Mouse (Mus musculus) megakaryocyte progenitor cell, adult 5-6 weeks (primary cell): ENCODE results near the gene Neurod2. TPM values are rescaled to one million over a fixed set of nuclear protein-coding genes. Genes with fewer than 3 reads are reported as not detected.

Experiments
- ATAC-seq: replicated peaks from 2 replicates; pipeline ENCODE4 v1.8.0; 2016; ENCODE audit warnings: mild to moderate bottlenecking, moderate TSS enrichment, inconsistent platforms; ENCODE audit not compliant: poor library complexity
- total RNA-seq, 2 experiments: library from RNA; stranded (forward) in 1 of 2; stranded (reverse) in 1 of 2; fragments of 157-497, 149-512 nt in 1 of 2; fragments of 200-1000 nt in 1 of 2; gene quantifications; 2 replicates each; pipeline versions ENCODE4 v1.2.3 to v1.2.4; 2015 to 2017

Neurod2 gene
- total RNA-seq, 2 experiments from 2014 or later: not detected

- ATAC-seq: peak; percentile 73
These were observed 26.4 kb upstream of the Neurod2 start for GRCm38 (mm10) chr11:98355732-98356299.

- ATAC-seq: no peak
These were observed 25.0 kb upstream of the Neurod2 start for GRCm38 (mm10) chr11:98354445-98354844.

DNA sequence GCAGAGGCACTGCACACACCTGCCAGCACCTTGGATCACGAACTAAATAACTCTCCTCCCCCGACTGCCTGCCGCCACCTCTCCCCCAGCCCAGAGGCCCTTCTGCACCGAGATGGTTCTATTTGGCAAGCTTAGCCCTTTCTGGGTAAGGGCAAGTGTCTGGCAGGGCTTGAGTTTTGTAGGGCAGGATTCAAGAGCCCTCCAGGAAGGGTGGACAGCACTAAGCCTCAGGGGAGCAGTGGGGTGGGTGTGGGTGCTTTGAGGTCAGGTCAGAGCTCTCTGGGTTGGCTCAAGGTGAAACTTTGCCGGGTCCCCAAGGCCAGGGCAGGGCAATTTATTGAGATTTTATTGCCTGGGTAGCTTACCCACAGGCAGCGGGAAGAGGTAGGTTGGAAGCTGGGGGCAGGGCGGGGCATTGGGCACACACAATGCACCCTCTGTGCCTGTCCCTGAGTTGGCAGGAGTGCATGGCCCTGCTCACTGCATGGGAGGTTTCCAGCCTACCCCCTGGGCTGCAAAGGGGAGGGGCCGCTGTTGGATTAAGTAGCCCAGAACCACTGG lies 24.3 kb upstream of the Neurod2 start:
- ATAC-seq: no peak

- ATAC-seq: no peak
These were observed 23.0 kb upstream of the Neurod2 start for GRCm38 (mm10) chr11:98352272-98352990.

GRCm38 (mm10) chr11:98349308-98349707 lies 19.9 kb upstream of the Neurod2 start:
- no peak for ATAC-seq

DNA sequence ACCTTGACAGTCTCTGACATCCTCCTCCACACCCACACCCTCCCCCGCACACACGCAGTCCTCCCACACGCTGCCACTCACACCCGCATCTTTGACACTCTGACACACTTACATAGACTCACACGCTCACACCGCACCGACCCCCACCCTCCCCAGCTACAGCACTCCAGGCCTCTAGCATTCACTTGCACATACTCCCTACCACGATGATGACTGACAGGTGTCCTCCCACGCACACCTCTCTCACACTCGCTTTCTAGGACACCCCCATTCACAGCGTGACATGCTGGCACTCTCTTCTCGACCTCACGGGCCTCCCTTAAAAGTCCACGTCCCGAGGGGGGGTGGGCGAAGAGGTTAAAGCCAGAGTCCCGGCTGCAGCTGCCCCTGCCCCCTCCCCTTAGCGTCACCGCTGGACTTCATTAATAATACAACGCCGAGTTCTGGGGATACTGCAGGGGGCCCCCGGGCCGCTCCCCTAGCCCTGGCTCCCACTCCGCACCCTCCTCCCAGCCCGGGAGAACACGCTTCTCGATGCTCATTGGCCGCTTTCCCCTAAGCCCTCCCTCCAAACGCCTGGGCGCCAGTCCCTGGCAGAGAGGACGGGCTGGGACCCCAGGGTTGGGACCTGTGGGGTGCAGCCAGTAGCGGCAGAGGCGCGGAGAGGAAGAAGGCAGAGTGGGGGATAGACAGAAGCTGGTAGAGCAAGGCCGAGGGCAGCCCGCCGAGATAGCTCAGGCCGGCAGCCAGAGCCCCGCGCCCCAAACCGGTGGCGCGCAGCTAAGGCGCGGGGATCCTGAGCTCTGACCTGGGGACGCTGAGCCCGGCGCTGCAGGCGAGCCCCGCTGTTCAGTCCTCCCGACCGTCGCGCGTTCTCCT lies 18.9 kb upstream of the Neurod2 start, which contains the start of gene Ppp1r1b:
Gene Ppp1r1b, plus strand, starts transcription at position 322 of the 879 bp plus-strand sequence.
- 0 out of 2 replicates have a peak, but pooled peaks have one; percentile 18 for ATAC-seq

DNA sequence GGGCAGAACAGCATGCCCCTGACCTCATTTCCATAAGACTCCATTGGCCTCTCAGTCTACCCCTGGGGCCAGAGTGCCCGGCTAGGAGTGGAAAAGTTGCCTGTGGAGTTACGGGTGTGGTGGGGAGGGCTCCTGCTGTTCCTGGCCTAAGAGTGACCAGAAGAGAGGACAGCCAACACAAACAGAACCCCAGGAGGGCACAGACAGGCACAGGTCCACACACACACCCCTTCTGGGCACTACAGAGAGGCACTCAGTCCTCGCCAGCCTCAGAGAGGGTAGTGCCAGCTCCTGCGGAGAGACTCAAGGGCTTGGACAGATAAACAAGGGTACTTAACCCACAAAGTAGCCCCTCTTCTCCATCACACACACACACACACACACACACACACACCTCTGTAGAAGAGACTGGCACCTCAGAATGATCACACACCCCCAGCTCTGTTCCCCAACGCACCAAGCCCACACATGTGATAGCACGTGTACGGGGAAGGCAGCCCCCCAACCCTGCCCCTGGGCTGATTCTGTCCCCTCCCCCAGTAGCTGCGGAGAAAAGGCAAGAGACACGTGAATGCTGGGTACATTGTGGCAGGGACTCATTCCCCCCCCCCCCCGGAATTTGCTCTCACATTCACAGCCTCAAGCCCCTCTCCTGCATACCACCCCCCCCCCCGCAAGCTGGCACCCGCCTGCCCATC lies 18.1 kb upstream of the Neurod2 start:
- no peak for ATAC-seq

- ATAC-seq: no peak
These were observed 16.7 kb upstream of the Neurod2 start for GRCm38 (mm10) chr11:98346168-98346567.

GRCm38 (mm10) chr11:98345253-98345652 lies 15.8 kb upstream of the Neurod2 start:
- ATAC-seq: peak; percentile 52

GRCm38 (mm10) chr11:98342000-98342945 lies 12.8 kb upstream of the Neurod2 start:
- peak; percentile 94 for ATAC-seq

DNA sequence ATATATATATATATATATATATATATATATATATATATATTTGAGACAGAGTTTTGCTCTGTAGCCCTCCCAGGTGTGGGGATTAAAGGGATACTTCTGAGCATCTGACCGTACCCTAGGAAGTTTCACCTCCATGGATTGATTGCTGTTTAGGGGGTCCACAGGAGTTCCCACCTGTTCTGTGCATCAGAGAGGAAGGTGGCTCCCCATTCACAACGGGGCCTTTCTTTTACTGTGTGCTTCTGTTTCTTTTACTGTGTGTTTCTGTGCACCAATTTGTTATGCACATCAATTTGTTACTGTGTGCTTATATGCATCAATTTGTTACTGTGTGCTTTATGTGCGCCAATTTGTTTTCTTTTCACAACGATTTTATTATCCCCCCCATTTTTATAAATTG lies 11.7 kb upstream of the Neurod2 start:
- no peak for ATAC-seq

GRCm38 (mm10) chr11:98340597-98340996 lies 11.1 kb upstream of the Neurod2 start:
- ATAC-seq: no peak

GRCm38 (mm10) chr11:98339679-98340287 lies 10.3 kb upstream of the Neurod2 start:
- no peak for ATAC-seq

DNA sequence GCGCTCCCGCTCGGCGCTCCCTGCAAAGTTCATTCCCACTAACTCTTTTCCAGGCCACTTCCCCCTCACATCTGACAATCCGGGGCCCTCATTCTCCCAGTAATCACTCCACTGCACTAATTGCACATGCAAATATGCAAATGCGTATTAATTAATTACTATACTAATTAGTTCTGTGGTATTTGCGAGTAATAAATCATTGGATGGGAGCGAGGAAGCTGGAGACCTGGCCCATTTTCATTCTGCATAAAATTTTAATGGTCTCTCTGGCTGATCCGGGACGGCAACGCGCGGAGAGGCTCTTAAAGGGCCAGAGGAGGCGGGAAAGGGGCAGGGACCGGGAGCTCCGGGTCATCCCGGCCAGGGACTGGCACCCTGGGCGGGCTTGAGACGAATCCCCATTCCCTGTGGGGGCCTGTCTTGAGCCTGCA lies 9.6 kb upstream of the Neurod2 start:
- ATAC-seq: no peak

DNA sequence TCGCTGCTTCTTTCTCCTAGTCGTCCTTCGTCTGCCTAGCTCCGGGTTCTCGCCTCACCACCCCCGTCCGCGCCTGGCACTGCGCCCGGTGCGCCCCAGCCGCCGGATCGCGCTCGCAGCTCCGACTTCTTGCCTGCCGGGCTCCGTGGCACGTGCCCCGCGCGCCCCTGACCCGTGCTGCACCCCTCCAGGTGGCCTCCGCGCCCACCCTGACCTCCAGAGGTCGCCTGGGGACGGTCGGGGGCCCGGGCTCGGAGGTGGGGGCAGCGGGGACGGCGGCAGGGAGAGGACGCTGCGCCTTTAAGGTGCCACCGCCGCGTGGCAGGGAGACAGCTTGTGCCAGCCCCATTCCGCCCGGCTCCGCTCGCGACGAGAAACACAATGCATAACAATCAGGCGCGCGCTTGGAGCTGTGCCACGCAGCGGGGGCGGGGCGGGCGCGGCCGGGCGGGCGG lies 9.1 kb upstream of the Neurod2 start:
- ATAC-seq: no peak

DNA sequence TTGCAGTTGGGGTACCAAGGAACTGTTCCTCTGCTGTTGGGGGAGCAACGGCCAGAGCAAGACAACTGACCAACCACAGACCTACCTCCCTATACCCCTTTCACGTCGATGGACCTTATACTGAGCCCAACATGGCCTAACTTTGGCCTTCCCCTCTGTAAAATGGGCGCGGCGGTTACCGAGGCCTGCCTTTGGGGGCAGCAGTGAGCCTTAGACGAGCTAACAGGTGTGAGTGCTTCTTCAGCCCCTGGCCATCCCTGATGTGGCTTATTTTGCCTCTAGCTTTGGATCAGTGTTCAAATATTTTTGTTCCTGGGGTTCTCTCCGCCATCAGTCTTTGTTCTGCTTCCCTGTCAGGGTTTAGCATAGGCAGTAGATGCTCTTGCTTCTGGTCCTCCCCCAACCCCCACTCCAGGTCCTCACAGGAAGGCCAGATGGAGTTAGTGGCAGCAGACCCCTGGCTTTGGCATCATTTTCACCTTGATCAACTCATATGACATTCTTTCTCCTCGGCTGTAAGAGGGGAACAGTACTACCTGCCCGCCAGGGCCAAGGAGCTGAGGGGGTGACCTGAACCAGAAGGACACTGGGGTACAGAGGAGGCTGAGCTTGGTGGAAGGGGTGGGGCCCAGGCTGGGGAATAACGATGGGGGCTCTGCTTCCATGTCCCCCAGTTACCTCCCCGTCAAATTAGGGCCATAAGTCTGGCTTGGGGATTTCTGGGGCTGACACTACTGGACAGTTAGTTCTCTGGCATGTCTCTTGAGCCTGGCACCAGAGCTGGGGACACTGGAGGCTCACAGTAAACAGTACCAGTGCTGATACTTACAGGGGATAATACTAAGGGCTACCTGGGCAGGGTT lies 7.0 kb upstream of the Neurod2 start:
- ATAC-seq: peak; percentile 43

DNA sequence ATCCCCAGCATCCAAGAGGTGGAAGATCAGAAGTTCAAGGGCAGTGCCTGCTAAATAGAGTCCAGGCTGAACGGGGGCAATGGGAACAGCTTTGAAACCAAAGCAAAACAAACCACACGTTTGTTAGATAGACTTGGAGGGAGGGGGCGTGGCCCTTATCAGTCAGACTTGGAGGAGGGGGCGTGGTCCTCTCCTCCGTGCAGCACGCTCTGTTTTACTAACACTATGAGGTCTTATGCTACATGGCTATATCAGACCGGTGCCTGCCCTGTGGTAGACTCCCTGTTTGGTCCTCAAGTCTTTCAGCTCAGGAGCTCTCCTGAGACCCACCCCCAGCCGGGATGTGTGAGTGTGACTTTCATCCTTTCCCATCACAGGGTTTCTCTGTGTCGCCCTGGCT lies 5.8 kb upstream of the Neurod2 start:
- peak; percentile 62 for ATAC-seq
